Mouse (Mus musculus) intestine, embryonic 15.5 days (tissue): Measurements from ENCODE around the gene Nos1. TPM values are rescaled to one million over a fixed set of nuclear protein-coding genes. Genes with fewer than 3 reads are reported as not detected.

Experiments
- ATAC-seq: fragments of 200-750 bp; cut with Nextera tagmentation; 2 replicates; pipeline ENCODE4 v1.8.0; 2017; ENCODE audit warnings: moderate TSS enrichment, moderate library complexity
- H3K27ac ChIP-seq: fragments of 300-500 bp; sonication (generic); 2 replicates; pipeline ENCODE4 v1.5.1; 2015; ENCODE audit warnings: mild to moderate bottlenecking, inconsistent platforms
- H3K27me3 ChIP-seq: fragments of 300-500 bp; sonication (generic); replicated peaks from 2 replicates; pipeline ENCODE4 v1.6.1; 2015; ENCODE audit warnings: inconsistent platforms
- H3K36me3 ChIP-seq: fragments of 300-500 bp; sonication (generic); 2 replicates; pipeline ENCODE4 v1.6.1; 2015; ENCODE audit warnings: inconsistent platforms
- H3K4me1 ChIP-seq: fragments of 300-500 bp; sonication (generic); replicated peaks from 2 replicates; pipeline ENCODE4 v1.6.1; 2015; ENCODE audit warnings: inconsistent platforms
- H3K4me2 ChIP-seq: fragments of 300-500 bp; sonication (generic); replicated peaks from 2 replicates; pipeline ENCODE4 v1.6.1; 2015; ENCODE audit warnings: mild to moderate bottlenecking, inconsistent platforms
- H3K4me3 ChIP-seq: fragments of 300-500 bp; sonication (generic); replicated peaks from 2 replicates; pipeline ENCODE4 v1.5.1; 2015; ENCODE audit warnings: inconsistent platforms
- H3K9ac ChIP-seq: fragments of 300-500 bp; sonication (generic); 2 replicates; pipeline ENCODE4 v1.6.1; 2015; ENCODE audit warnings: inconsistent platforms
- H3K9me3 ChIP-seq: fragments of 300-500 bp; sonication (generic); 2 replicates; pipeline ENCODE4 v1.6.1; 2016; ENCODE audit warnings: inconsistent platforms
- WGBS: fragments of 180-500 bp; shearing (Covaris S2); methylation state at CpG from one replicate; pipeline ENCODE4 v1.1.7; 2015; 5-methylcytosine and 5-hydroxymethylcytosine counted together
- polyA plus RNA-seq: library from polyadenylated mRNA; unstranded; fragments of >200 nt; fragmentation: Nextera tagmentation; extraction: Ambion mirVana; gene quantifications from 2 replicates; pipeline ENCODE4 v1.2.1, GENCODE M21; 2015

Gene Nos1
- polyA plus RNA-seq, 1 experiment from 2014 or later: 0.87 TPM

- Histone ChIP-seq H3K27me3 (no peaks in the 10 kb centered on the region), H3K36me3 (no peaks in the 10 kb centered on the region), H3K27ac (no peak overlapping the region), H3K4me3 (no peak overlapping the region), H3K9ac (no peak overlapping the region), H3K4me1 (0 out of 2 replicates have a peak, but pooled peaks cover 2% of the 10 kb centered on the region), H3K4me2 (no peak overlapping the region), H3K9me3 (no peaks in the 10 kb centered on the region)
- no peak for ATAC-seq
- 57% methylated on average over 8 of the region's 8 CpGs for WGBS
Observed at GRCm38 (mm10) chr5:117939402-117939801, 158.6 kb downstream of the Nos1 start.

- 70% methylated on average over 3 of the region's 3 CpGs for WGBS
- H3K9ac ChIP-seq: no peak overlapping the region
- ATAC-seq: no peak
- no peaks in the 10 kb centered on the region for H3K27me3 ChIP-seq
- no peak overlapping the region for H3K4me3 ChIP-seq
- H3K27ac ChIP-seq: no peak overlapping the region
- H3K4me1 ChIP-seq: 0 out of 2 replicates have a peak, but pooled peaks cover 2% of the 10 kb centered on the region
- H3K4me2 ChIP-seq: no peak overlapping the region
- H3K36me3 ChIP-seq: no peaks in the 10 kb centered on the region
- no peaks in the 10 kb centered on the region for H3K9me3 ChIP-seq
Observed at GRCm38 (mm10) chr5:117941552-117941951, 160.7 kb downstream of the Nos1 start.

GRCm38 (mm10) chr5:117946605-117947004, 165.8 kb downstream of the Nos1 start:
- Histone ChIP-seq H3K9me3 (no peaks in the 10 kb centered on the region), H3K9ac (no peak overlapping the region), H3K4me3 (no peak overlapping the region), H3K27ac (no peak overlapping the region), H3K4me2 (no peak overlapping the region), H3K4me1 (no peaks in the 10 kb centered on the region), H3K36me3 (no peaks in the 10 kb centered on the region), H3K27me3 (no peaks in the 10 kb centered on the region)
- no peak for ATAC-seq
- 30% methylated on average over 4 of the region's 4 CpGs for WGBS

GRCm38 (mm10) chr5:117949393-117949792, 168.6 kb downstream of the Nos1 start:
- H3K4me1 ChIP-seq: no peaks in the 10 kb centered on the region
- no peaks in the 10 kb centered on the region for H3K9me3 ChIP-seq
- H3K4me3 ChIP-seq: no peak overlapping the region
- no peak overlapping the region; the same call in 1 of the 2 replicates for H3K4me2 ChIP-seq
- no peak for ATAC-seq
- no peak overlapping the region for H3K9ac ChIP-seq
- 61% methylated on average over 10 of the region's 10 CpGs for WGBS
- no peaks in the 10 kb centered on the region for H3K36me3 ChIP-seq
- no peaks in the 10 kb centered on the region for H3K27me3 ChIP-seq
- no peak overlapping the region for H3K27ac ChIP-seq

GRCm38 (mm10) chr5:117953893-117954292, 173.1 kb downstream of the Nos1 start:
- no peak overlapping the region for H3K4me3 ChIP-seq
- WGBS: 84% methylated on average over 12 of the region's 12 CpGs
- no peaks in the 10 kb centered on the region for H3K36me3 ChIP-seq
- H3K9ac ChIP-seq: no peak overlapping the region
- H3K9me3 ChIP-seq: no peaks in the 10 kb centered on the region
- H3K4me2 ChIP-seq: no peak overlapping the region
- no peaks in the 10 kb centered on the region for H3K27me3 ChIP-seq
- H3K27ac ChIP-seq: no peak overlapping the region
- no peaks in the 10 kb centered on the region for H3K4me1 ChIP-seq
- ATAC-seq: no peak

- Histone ChIP-seq H3K9ac (no peak overlapping the region), H3K36me3 (no peaks in the 10 kb centered on the region), H3K9me3 (no peaks in the 10 kb centered on the region), H3K4me2 (no peak overlapping the region), H3K4me3 (no peak overlapping the region), H3K27ac (no peak overlapping the region), H3K27me3 (no peaks in the 10 kb centered on the region), H3K4me1 (no peaks in the 10 kb centered on the region)
- WGBS: 90% methylated on average over 1 of the region's 1 CpGs
- no peak for ATAC-seq
Observed at GRCm38 (mm10) chr5:117954429-117954828, 173.6 kb downstream of the Nos1 start.

GRCm38 (mm10) chr5:117955675-117956420, 175.0 kb downstream of the Nos1 start:
- Histone ChIP-seq H3K27ac (no peak overlapping the region), H3K4me1 (no peaks in the 10 kb centered on the region), H3K9me3 (no peaks in the 10 kb centered on the region), H3K4me2 (no peak overlapping the region), H3K9ac (no peak overlapping the region), H3K36me3 (no peaks in the 10 kb centered on the region), H3K27me3 (no peaks in the 10 kb centered on the region), H3K4me3 (no peak overlapping the region)
- 31% methylated on average over 10 of the region's 10 CpGs for whole genome bisulfite sequencing
- no peak for ATAC-seq

GRCm38 (mm10) chr5:117964750-117965149, 183.9 kb downstream of the Nos1 start:
- Histone ChIP-seq H3K4me3 (no peak overlapping the region), H3K4me2 (no peak overlapping the region), H3K4me1 (0 out of 2 replicates have a peak, but pooled peaks cover 9% of the 10 kb centered on the region), H3K36me3 (no peaks in the 10 kb centered on the region), H3K9ac (no peak overlapping the region), H3K9me3 (no peaks in the 10 kb centered on the region), H3K27me3 (no peaks in the 10 kb centered on the region), H3K27ac (no peak overlapping the region)
- ATAC-seq: no peak
- 39% methylated on average over 9 of the region's 9 CpGs for WGBS

- Histone ChIP-seq H3K36me3 (no peaks in the 10 kb centered on the region), H3K9ac (no peak overlapping the region), H3K9me3 (no peaks in the 10 kb centered on the region), H3K4me1 (0 out of 2 replicates have a peak, but pooled peaks cover 9% of the 10 kb centered on the region), H3K4me2 (no peak overlapping the region), H3K27me3 (no peaks in the 10 kb centered on the region), H3K4me3 (no peak overlapping the region), H3K27ac (peak overlapping the region; percentile 37; the same call in 1 of the 2 replicates)
- no peak for ATAC-seq
- WGBS: 70% methylated on average over 9 of the region's 9 CpGs
Observed at GRCm38 (mm10) chr5:117966956-117967355, 186.1 kb downstream of the Nos1 start.

GRCm38 (mm10) chr5:117967659-117968069, 186.8 kb downstream of the Nos1 start:
- Histone ChIP-seq H3K4me3 (no peak overlapping the region), H3K4me2 (no peak overlapping the region), H3K4me1 (0 out of 2 replicates have a peak, but pooled peaks cover 9% of the 10 kb centered on the region), H3K9ac (no peak overlapping the region), H3K36me3 (no peaks in the 10 kb centered on the region), H3K27ac (0 out of 2 replicates have a peak overlapping the region, but pooled peaks have one; percentile 6), H3K27me3 (no peaks in the 10 kb centered on the region), H3K9me3 (no peaks in the 10 kb centered on the region)
- ATAC-seq: peak; percentile 76
- WGBS: 30% methylated on average over 4 of the region's 4 CpGs

GRCm38 (mm10) chr5:117969681-117970427, 189.0 kb downstream of the Nos1 start:
- no peak for ATAC-seq
- no peak overlapping the region for H3K4me3 ChIP-seq
- H3K4me2 ChIP-seq: no peak overlapping the region
- H3K4me1 ChIP-seq: 0 out of 2 replicates have a peak, but pooled peaks cover 2% of the 10 kb centered on the region
- no peak overlapping the region for H3K9ac ChIP-seq
- H3K27me3 ChIP-seq: no peaks in the 10 kb centered on the region
- WGBS: 88% methylated on average over 10 of the region's 10 CpGs
- H3K27ac ChIP-seq: no peak overlapping the region
- no peaks in the 10 kb centered on the region for H3K36me3 ChIP-seq
- H3K9me3 ChIP-seq: no peaks in the 10 kb centered on the region

GRCm38 (mm10) chr5:117976263-117976656, 195.4 kb downstream of the Nos1 start:
- H3K27ac ChIP-seq: no peak overlapping the region
- H3K36me3 ChIP-seq: peaks cover 6% of the 10 kb centered on the region; the same call in 1 of the 2 replicates
- no peaks in the 10 kb centered on the region for H3K9me3 ChIP-seq
- no peak overlapping the region; the same call in 1 of the 2 replicates for H3K9ac ChIP-seq
- no peaks in the 10 kb centered on the region for H3K27me3 ChIP-seq
- peak; percentile 29 for ATAC-seq
- H3K4me3 ChIP-seq: peak overlapping the region; percentile 100
- H3K4me1 ChIP-seq: peaks cover 30% of the 10 kb centered on the region
- whole genome bisulfite sequencing: 21% methylated on average over 19 of the region's 19 CpGs
- peak overlapping the region; percentile 83 for H3K4me2 ChIP-seq
